Mouse (Mus musculus) kidney, embryonic 16.5 days (tissue): ENCODE data around the gene Gm21866. TPM values are rescaled to one million over a fixed set of nuclear protein-coding genes. Genes with fewer than 3 reads are reported as not detected.
"Not testable (repeated sequence)": the region's sequence is repeated elsewhere in the genome, so short reads cannot be mapped to it uniquely, and the experiment has no call there.

Experiments used
- ATAC-seq: fragments of 200-750 bp; cut with Nextera tagmentation; 2 replicates; pipeline ENCODE4 v1.8.0; 2017; ENCODE audit warnings: moderate TSS enrichment; ENCODE audit not compliant: low FRiP score, low TSS enrichment
- H3K27ac ChIP-seq: fragments of 300-500 bp; sonication (generic); 2 replicates; pipeline ENCODE4 v1.5.1; 2014; ENCODE audit warnings: low read length
- H3K27me3 ChIP-seq: fragments of 300-500 bp; sonication (generic); 2 replicates; pipeline ENCODE4 v1.6.1; 2014; ENCODE audit warnings: low read length, control low read depth, mixed read lengths; ENCODE audit not compliant: insufficient read depth
- H3K36me3 ChIP-seq: fragments of 300-500 bp; sonication (generic); 2 replicates; pipeline ENCODE4 v1.6.1; 2014; ENCODE audit warnings: low read length, control low read depth, mixed read lengths; ENCODE audit not compliant: insufficient read depth
- H3K4me1 ChIP-seq: fragments of 300-500 bp; sonication (generic); 2 replicates; pipeline ENCODE4 v1.6.1; 2014; ENCODE audit warnings: low read length, control low read depth, mixed read lengths; ENCODE audit not compliant: insufficient read depth
- H3K4me2 ChIP-seq: fragments of 300-500 bp; sonication (generic); replicated peaks from 2 replicates; pipeline ENCODE4 v1.6.1; 2014; ENCODE audit warnings: low read depth, low read length
- H3K4me3 ChIP-seq: fragments of 300-500 bp; sonication (generic); 2 replicates; pipeline ENCODE4 v1.5.1; 2014; ENCODE audit warnings: mild to moderate bottlenecking, low read length
- H3K9ac ChIP-seq: fragments of 300-500 bp; sonication (generic); replicated peaks from 2 replicates; pipeline ENCODE4 v1.6.1; 2014; ENCODE audit warnings: low read length
- H3K9me3 ChIP-seq: fragments of 300-500 bp; sonication (generic); 2 replicates; pipeline ENCODE4 v1.6.1; 2016; ENCODE audit warnings: low read length, control low read depth
- WGBS: fragments of 180-500 bp; shearing (Covaris S2); extraction: QIAGEN DNeasy Blood & Tissue Kit; methylation state at CpG from one replicate; pipeline ENCODE4 v1.1.7; 2014; 5-methylcytosine and 5-hydroxymethylcytosine counted together
- polyA plus RNA-seq: library from polyadenylated mRNA; unstranded; fragments of >200 nt; fragmentation: Nextera tagmentation; extraction: Ambion mirVana; gene quantifications from 2 replicates; pipeline ENCODE4 v1.2.1, GENCODE M21; 2015

The Gm21866 gene
- polyA plus RNA-seq, result not detected in 2 replicates

- H3K4me2 ChIP-seq, H3K27me3 ChIP-seq: not testable (repeated sequence)
Observed at GRCm38 (mm10) chrY:13465479-13465878, at the start of gene Gm21866. Gm21866 (minus strand) TSS chrY:13465579.

GRCm38 (mm10) chrY:13493726-13494125 is 28.3 kb upstream of the Gm21866 start, which contains the start of gene Gm20773:
Gm20773 (plus strand) TSS chrY:13494026.
- not testable (repeated sequence) for H3K9me3 ChIP-seq, H3K4me3 ChIP-seq, H3K27ac ChIP-seq, H3K4me1 ChIP-seq, H3K4me2 ChIP-seq, H3K27me3 ChIP-seq, H3K36me3 ChIP-seq, H3K9ac ChIP-seq, ATAC-seq
- WGBS, result no CpG with 5 or more reads among the region's 1 CpGs

More at GRCm38 (mm10) chrY:13465479-13465878, at the start of gene Gm21866:
- not testable (repeated sequence) for H3K4me3 ChIP-seq, H3K36me3 ChIP-seq, H3K27ac ChIP-seq, ATAC-seq, H3K9ac ChIP-seq, H3K4me1 ChIP-seq, H3K9me3 ChIP-seq
- no CpG with 5 or more reads among the region's 3 CpGs for WGBS

Other genes with a start within 250 kb of the Gm21866 start
- not detected in 2 replicates for gene Gm21828, start 241.7 kb downstream of the Gm21866 start, polyA plus RNA-seq
- gene Gm21440, start 213.2 kb downstream of the Gm21866 start, polyA plus RNA-seq, result not detected in 2 replicates
- not detected in 2 replicates for gene Gm21454, start 213.1 kb downstream of the Gm21866 start, polyA plus RNA-seq
- not detected in 2 replicates for gene Gm21725, start 116.5 kb downstream of the Gm21866 start, polyA plus RNA-seq
- not detected in 2 replicates for gene Gm20773, start 28.4 kb upstream of the Gm21866 start, polyA plus RNA-seq